Mouse (Mus musculus) layer of hippocampus, adult 2 months (tissue): ENCODE measurements around the gene Lrp2bp. TPM values are rescaled to one million over a fixed set of nuclear protein-coding genes. Genes with fewer than 3 reads are reported as not detected.

Source experiments
- DNase-seq, 2 experiments: peaks; one replicate each; pipeline ENCODE4 v3.0.0; 2022; ENCODE audit warnings: low spot score in 2 of 2
- H3K27ac ChIP-seq: fragments of 200-600 bp; 2 replicates; pipeline ENCODE4 v1.8.1; 2022
- H3K4me3 ChIP-seq: fragments of 200-600 bp; 2 replicates; pipeline ENCODE4 v1.8.1; 2022; ENCODE audit warnings: mild to moderate bottlenecking
- CTCF ChIP-seq: fragments of 200-600 bp; conservative IDR thresholded peaks from 2 replicates; pipeline ENCODE4 v1.8.1; 2022; ENCODE audit warnings: antibody characterized with exemption, mild to moderate bottlenecking, moderate library complexity
- total RNA-seq, 2 experiments: library from RNA; stranded (reverse); gene quantifications; 2 replicates each; pipeline ENCODE4 v1.2.3; 2021

Gene Lrp2bp
- total RNA-seq, 2 experiments from 2014 or later, result 0.29 TPM; not detected in 1

GRCm38 (mm10) chr8:46073540-46074140 lies 74.5 kb downstream of the Lrp2bp start:
- H3K4me3 ChIP-seq, result no peak overlapping the region
- H3K27ac ChIP-seq, result peak overlapping the region; percentile 64
- no peak for DNase-seq
- no peak for TF ChIP-seq CTCF

- DNase-seq, result no peak
- no peak overlapping the region for H3K4me3 ChIP-seq
- no peak for TF ChIP-seq CTCF
- H3K27ac ChIP-seq, result no peak overlapping the region
These were observed 76.1 kb downstream of the Lrp2bp start for GRCm38 (mm10) chr8:46075223-46075622.

- Histone ChIP-seq H3K4me3 (no peak overlapping the region), H3K27ac (no peak overlapping the region)
- DNase-seq, result no peak
- TF ChIP-seq CTCF, result no peak
These were observed 79.8 kb downstream of the Lrp2bp start for GRCm38 (mm10) chr8:46078866-46079265.

Other genes starting within 250 kb of the Lrp2bp start
- 1 to 10 TPM in 1 of 2 experiments, under 1 TPM in 1; 1.00 to 1.2 TPM for gene Pdlim3, start 113.8 kb upstream of the Lrp2bp start, total RNA-seq
- gene Ccdc110, start 64.7 kb upstream of the Lrp2bp start, total RNA-seq, result under 1 TPM; 0.61 to 0.69 TPM
- 1 to 10 TPM; 2.4 to 3.3 TPM for gene 1700029J07Rik, start 24.1 kb upstream of the Lrp2bp start, total RNA-seq
- 10 to 100 TPM; 48.2 to 51.3 TPM for gene Ufsp2, start 23.8 kb upstream of the Lrp2bp start, total RNA-seq
- gene Ankrd37, start 6.4 kb downstream of the Lrp2bp start, total RNA-seq, result 10 to 100 TPM in 1 of 2 experiments, 1 to 10 TPM in 1; 9.1 to 11.2 TPM
- gene Cfap97, start 152.5 kb downstream of the Lrp2bp start, total RNA-seq, result 10 to 100 TPM; 25.2 to 26.2 TPM
- gene Snx25, start 152.9 kb downstream of the Lrp2bp start, total RNA-seq, result 10 to 100 TPM; 41.8 to 45.3 TPM
- 100 to 1,000 TPM; 549 to 572 TPM for gene Slc25a4, start 212.0 kb downstream of the Lrp2bp start, total RNA-seq